Mouse (Mus musculus): ENCODE results near the gene Gns.

- TF ChIP-seq CTCF (IDR thresholded peaks at IDR 0.05; ENCODE audit: borderline replicate concordance, extremely low read depth, insufficient read depth, insufficient read length): no peak
- TF ChIP-seq POLR2A (IDR thresholded peaks at IDR 0.05; ENCODE audit: borderline replicate concordance, extremely low read depth, insufficient read depth, insufficient read length, poor library complexity, severe bottlenecking): no peak
Observed at GRCm38 (mm10) chr10:121428011-121428711, 63.3 kb downstream of the Gns start.

Data from brain, embryonic 14.5 days (tissue).